Mouse (Mus musculus) CD4-positive helper T cell, adult 2 months (primary cell): ENCODE measurements around the gene Fam83f.
"Not testable (repeated sequence)": the region's sequence is repeated elsewhere in the genome, so short reads cannot be mapped to it uniquely, and the experiment has no call there.

Source experiments
- DNase-seq: peaks from one replicate; pipeline ENCODE4 v3.0.0-alpha.2; 2012; ENCODE audit warnings: low read depth, missing footprints, low spot score

Gene Fam83f

DNA sequence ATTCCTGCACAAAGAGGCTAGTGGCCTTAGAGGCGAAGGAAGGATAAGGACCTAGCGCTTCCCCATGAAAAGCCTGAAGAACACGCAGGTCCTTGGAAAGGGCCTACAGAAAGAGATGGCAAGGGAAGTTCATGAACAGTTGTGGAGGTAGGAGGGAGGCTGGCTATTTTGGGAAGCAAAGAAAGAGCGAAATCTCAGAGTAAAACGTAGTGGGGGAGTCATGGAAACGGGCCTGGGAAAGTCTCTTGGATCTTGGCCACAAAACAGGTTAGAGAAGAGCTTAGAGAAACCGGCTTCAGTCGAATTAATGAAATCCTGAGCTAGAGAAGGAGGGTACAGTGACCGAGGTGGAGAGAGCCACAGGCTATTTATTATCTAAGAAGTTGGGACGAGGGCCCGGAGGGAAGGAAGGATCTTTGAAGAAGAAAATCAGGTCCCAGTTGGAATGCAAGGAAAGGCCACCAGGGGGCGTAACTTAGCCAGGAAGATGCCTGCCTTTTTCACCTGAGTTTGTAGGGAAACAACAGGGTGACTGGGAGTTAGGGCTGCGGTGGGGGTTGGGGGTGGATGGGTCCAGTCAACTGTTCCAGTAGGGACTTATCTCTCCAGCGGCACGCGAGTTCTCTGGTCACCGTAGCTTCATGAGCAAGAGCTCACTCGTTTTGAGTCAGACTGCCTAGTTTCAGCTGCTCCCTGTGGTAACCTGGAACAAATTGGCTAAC, 34.3 kb downstream of the Fam83f start:
- DNase-seq = peak; percentile 75

DNA sequence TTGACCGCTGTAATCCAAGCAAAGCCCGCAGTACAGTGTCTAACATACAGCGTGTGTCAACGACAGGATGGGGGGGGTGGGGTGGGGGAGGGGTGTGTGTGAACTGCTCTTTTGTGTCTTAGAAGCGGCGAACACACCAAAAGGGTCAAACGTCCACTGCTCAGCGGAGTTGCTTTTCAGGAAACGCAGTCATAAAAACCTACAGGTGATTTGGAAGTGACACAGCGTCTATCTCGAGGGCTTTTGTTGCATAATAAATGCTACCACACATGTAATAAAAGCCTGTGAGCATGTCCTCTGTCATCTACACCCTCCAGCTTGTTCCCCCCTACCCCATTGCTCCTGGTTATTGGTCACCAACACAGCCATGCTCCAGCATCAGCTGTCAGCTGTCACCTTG, 34.9 kb downstream of the Fam83f start:
- DNase-seq = no peak

DNA sequence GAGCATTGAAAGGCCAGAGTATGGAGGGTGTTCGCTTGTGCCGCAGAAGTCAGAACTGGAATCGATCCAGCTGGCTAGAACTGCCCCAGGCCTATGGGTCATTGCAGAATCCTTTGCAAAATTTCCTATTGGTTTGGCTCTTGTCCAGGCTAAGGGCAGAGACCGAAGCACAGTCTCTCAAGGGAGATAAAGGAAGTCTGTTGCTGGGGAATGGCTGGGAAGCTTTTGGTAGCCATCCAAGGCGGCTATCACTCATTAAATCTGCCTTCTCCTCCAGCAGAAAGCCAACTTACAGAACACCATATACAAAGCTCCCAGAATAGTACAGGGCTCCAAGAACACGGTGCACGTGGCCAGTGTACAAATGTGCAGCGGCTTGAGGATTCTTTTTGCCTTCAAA, 35.4 kb downstream of the Fam83f start:
- no peak for DNase-seq

DNA sequence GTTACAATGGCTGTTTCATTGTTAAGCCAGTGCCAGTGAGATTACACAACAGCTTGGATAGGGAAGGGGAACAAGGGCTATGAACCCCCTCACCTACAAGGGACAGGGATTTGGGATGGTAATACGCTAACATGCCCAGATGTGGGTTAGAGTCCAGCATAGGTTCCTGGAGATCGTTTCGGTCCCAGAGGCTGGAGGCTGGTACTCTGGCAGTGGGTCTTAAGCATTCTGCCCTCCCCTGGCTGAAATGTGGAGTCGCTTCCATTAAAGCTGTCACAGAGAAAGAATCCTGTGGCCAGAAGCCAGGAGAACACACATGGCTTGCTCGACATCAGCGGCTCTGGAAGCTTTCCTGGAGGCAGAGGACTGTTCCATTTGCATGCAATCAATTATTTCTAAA, 37.9 kb downstream of the Fam83f start:
- DNase-seq = no peak

DNA sequence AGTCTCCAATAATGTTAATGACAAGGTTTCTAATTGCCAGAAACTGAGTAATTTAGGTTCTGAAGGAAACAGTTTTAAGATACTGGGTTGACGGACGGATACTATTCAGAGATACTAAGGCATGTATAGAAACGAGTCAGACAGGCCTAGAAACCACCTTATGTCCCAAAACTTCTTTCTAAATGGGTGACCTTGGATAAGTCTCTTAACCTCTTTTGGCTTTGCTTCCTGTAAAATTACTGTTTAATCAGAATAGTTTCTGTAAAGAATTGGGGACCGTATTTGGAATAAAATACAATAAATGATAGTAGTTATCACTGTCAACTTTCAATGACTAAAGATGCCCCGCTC, 38.6 kb downstream of the Fam83f start:
- DNase-seq = no peak

DNA sequence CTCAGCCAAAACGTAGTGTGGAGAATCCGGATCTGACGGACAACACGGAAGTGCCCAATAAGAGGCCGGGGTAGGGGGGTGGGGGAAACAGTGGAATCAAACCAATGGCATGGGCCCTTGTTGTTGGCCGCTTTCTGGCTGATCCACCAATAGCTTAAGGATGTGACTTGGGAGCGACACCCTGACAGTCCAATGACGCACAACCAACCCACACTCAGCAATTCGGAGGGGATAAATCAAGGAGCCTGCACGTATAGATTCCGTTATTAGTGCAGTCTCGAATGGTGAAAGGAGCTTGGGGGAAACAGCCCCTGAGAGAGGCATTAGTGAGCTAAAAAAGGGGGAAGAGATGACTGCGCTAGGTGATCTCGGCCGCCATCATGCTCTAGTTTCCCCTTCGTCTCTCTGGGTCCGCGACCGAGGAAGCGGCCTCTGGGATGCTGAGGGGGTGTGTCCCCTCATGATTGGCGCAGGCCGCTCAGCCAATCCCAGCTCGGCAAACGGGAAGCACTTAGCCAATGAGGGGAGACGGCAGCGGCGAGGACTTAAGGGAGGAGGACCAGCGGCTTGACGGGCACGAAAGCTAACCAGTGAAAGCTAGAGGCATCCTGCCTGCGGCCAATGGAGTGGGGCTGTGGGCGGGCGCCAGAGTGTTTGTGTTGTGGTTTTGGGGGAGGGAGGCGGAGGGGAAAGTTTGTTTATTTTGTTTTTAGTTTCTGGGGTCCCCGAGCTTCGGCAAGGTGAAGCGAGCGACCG, 39.1 kb downstream of the Fam83f start, which contains the start of gene Tnrc6b:
Gene Tnrc6b (plus strand): TSS at position 706 of the 756 bp plus-strand sequence.
- peak; percentile 100 for DNase-seq

- DNase-seq = peak; percentile 73
Observed at GRCm38 (mm10) chr15:80711401-80712151, 39.9 kb downstream of the Fam83f start.

GRCm38 (mm10) chr15:80714299-80714698, 42.7 kb downstream of the Fam83f start:
- DNase-seq = no peak

DNA sequence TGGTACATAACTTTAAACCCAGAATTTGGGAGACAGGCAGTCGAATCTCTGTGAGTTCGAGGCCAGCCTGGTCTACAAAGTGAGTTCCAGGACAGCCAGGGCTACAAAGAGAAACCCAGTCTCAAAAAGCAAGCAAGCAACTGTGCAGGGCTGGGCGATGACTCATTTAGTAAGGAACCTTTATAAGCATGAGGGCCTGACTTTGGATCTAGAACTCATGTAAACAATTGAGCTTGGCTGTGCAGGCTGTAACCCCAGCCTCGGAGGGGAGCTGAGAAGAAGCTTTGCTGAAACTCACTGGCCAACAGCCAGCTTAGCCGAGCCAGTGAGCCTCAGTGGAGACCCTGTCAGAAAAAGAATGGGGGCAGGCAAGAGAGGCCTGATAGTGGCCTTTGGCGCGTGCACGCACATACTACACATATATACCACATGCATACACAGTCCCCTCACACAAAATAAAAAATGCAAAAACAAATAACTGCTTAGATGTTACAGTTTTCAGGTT, 45.0 kb downstream of the Fam83f start:
- no peak for DNase-seq

- no peak for DNase-seq
Observed at GRCm38 (mm10) chr15:80717431-80717830, 45.8 kb downstream of the Fam83f start.

GRCm38 (mm10) chr15:80720249-80720648, 48.6 kb downstream of the Fam83f start:
- DNase-seq = no peak

GRCm38 (mm10) chr15:80721861-80722260, 50.2 kb downstream of the Fam83f start:
- DNase-seq = peak; percentile 37

DNA sequence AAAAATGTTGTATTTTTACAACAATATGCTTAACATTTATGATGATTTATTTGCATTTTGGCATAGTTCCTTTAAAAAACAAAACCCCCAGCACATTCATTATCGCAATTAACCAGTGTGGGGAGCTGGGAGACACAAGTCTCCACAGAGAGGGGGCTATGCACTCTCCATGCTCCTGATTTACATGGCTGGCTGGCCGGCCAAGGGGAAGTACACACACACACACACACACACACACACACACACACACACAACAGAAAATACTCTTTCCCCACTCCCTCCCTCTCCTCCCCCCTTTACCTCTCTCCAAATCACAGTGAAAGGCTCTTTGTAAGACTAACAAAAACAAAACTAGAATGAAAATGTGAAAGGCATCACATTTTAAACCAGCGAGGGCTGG, 50.7 kb downstream of the Fam83f start:
- no peak for DNase-seq

DNA sequence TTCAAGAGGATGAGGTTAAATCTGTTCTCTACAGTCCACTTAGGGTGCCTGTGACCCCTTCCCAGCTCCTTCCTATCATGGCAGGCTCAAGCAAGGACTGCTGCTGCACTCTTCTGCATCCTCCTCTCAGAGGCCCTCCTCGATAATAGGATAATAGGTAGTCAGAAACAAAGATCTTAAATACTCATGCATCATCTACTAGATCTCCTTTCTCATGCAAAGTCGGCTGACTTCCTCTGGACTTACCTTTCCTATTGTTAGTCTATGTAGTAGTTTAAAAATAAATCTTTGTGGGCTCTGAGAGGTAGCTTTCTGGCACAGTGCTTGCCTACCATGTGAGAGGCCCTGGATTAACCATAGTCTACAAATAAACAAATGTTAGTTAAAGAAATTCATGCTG, 57.8 kb downstream of the Fam83f start:
- DNase-seq = no peak

DNA sequence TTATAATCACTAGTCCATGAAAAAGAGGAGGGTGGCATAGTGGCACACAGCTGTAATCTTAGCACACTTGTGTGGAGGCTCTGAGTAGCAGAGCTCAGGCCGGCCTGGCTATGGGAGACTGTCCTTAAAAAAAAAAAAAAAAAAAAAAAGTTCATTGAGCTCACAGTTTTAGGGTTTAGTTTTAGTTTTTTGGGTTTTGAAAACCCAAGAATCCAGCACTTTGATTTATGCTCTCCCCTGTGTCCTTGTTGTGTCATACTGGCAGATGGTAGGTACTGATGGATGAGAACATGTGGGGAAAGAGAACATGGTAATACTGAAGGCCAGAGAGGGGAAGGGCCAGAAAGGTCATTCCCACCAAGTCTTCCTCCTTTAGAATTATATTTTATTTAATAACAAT, 59.4 kb downstream of the Fam83f start:
- no peak for DNase-seq

- DNase-seq = no peak
Observed at GRCm38 (mm10) chr15:80731511-80731910, 59.9 kb downstream of the Fam83f start.

DNA sequence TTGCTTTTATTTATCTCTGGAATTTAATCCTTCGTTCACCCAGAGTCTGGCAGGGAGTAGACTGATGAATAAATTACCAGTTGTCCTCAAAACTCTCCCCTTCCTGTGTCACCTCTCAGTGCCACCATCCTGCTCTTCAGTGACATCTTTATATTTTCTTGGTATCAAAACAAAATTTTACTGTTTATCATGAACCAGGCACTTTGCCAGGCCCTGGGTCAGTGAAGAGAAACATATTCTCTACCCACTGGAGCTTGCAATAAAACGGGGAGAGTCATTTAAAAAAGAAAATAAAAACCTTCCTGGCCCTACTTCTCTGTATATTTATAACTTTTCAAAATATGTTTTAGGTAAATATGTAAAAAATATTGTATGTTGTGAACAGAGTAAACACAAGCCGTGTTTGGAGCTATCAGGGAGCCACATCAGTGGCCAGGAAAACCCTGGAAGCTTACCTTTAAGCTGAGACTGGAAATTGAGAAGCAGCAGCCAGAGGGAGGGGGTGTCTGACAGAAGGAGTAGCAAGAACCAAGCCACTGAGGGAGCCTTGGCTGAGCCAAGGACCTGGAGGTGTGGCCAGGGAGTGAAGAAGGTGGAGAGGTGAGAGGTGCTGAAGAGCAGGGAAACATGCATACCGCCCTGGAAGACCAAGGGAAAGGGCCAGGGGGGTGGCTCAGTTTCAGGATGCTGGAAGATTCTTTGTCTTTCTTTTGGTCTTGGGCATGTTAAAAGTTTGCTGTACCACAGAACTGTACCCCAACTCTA, 60.8 kb downstream of the Fam83f start:
- DNase-seq = no peak

DNA sequence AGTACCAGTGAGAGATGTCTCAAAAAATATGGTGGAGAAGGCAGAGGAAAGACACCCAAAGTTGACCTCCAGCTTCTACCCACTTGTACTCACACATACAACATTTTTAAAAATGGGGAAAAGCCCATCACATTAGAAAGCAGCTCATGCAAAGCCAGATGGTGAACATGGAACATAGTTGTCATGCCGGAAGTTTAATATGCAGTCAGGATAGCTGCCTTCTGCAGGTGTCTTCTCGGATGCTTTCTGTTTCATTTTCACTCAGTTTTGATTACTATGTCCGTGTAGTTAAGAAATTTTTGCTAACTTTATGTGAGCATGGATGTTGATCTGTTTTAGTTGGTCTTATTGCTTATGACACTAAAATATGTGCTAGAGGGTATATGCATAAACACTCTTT, 63.7 kb downstream of the Fam83f start:
- peak; percentile 79 for DNase-seq

- DNase-seq = not testable (repeated sequence)
Observed at GRCm38 (mm10) chr15:80735708-80736107, 64.1 kb downstream of the Fam83f start.

- peak; percentile 42 for DNase-seq
Observed at GRCm38 (mm10) chr15:80736553-80736952, 64.9 kb downstream of the Fam83f start.

DNA sequence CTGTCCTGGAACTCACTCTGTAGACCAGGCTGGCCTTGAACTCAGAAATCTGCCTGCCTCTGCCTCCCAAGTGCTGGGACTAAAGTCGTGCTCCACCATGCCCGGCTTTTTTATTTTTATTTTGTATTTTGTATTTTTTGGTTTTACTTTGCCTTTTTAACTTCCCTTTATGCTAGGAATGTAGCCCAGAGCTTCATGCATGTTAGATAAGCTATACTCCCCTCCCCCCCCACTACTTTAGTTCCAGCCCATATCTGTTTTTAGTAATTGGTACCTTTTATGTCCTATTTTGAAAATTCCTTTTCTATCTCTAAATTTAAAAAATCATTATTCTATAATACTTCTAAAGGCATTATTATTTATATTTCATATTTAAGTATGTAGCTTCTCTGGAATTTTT, 66.6 kb downstream of the Fam83f start:
- DNase-seq = no peak
